Mouse (Mus musculus): ENCODE data around the gene Icam1. TPM values are rescaled to one million over a fixed set of nuclear protein-coding genes. Genes with fewer than 3 reads are reported as not detected.
A peak's percentile ranks its signal among the peaks of the same experiment; 100 is the strongest.
"Not testable (repeated sequence)": the region's sequence is repeated elsewhere in the genome, so short reads cannot be mapped to it uniquely, and the experiment has no call there.

Icam1 gene
- polyA plus RNA-seq, 1 experiment from 2014 or later, result 18.0 TPM

GRCm38 (mm10) chr9:21035586-21035985, 19.8 kb downstream of the Icam1 start:
- peaks cover 77% of the 10 kb centered on the region for H3K27me3 ChIP-seq (ENCODE audit: insufficient read depth, low read length)
- no peak for ATAC-seq (ENCODE audit: low FRiP score, low TSS enrichment)
- peaks cover 55% of the 10 kb centered on the region for H3K4me1 ChIP-seq (ENCODE audit: insufficient read depth, low read length)
- no peak overlapping the region for H3K4me2 ChIP-seq (replicated peaks; ENCODE audit: low read depth, low read length)
- no peaks in the 10 kb centered on the region for H3K9me3 ChIP-seq (ENCODE audit: low read length)
- H3K36me3 ChIP-seq (ENCODE audit: insufficient read depth, low read length), result no peaks in the 10 kb centered on the region
- 27% methylated on average over 9 of the region's 9 CpGs for WGBS
- no peak overlapping the region for H3K9ac ChIP-seq (replicated peaks; ENCODE audit: low read length)
- H3K4me3 ChIP-seq (ENCODE audit: low read length), result no peak overlapping the region
- H3K27ac ChIP-seq (ENCODE audit: low read length), result no peak overlapping the region

GRCm38 (mm10) chr9:21036161-21036560, 20.4 kb downstream of the Icam1 start:
- no peak for ATAC-seq (ENCODE audit: low FRiP score, low TSS enrichment)
- Histone ChIP-seq H3K9ac (replicated peaks; ENCODE audit: low read length) (no peak overlapping the region), H3K27ac (ENCODE audit: low read length) (no peak overlapping the region), H3K27me3 (ENCODE audit: insufficient read depth, low read length) (peaks cover 77% of the 10 kb centered on the region), H3K9me3 (ENCODE audit: low read length) (no peaks in the 10 kb centered on the region), H3K4me1 (ENCODE audit: insufficient read depth, low read length) (peaks cover 57% of the 10 kb centered on the region), H3K36me3 (ENCODE audit: insufficient read depth, low read length) (no peaks in the 10 kb centered on the region), H3K4me2 (replicated peaks; ENCODE audit: low read depth, low read length) (peak overlapping the region; percentile 56; the same call in 1 of the 2 replicates), H3K4me3 (ENCODE audit: low read length) (peak overlapping the region; percentile 14; the same call in 1 of the 2 replicates)
- WGBS, result 9% methylated on average over 20 of the region's 20 CpGs

GRCm38 (mm10) chr9:21036666-21037065, 20.9 kb downstream of the Icam1 start:
- Histone ChIP-seq H3K4me1 (ENCODE audit: insufficient read depth, low read length) (peaks cover 53% of the 10 kb centered on the region), H3K4me2 (replicated peaks; ENCODE audit: low read depth, low read length) (peak overlapping the region; percentile 56)
- ATAC-seq (ENCODE audit: low FRiP score, low TSS enrichment), result no peak

GRCm38 (mm10) chr9:21037481-21037891, 21.7 kb downstream of the Icam1 start:
- no peaks in the 10 kb centered on the region for H3K36me3 ChIP-seq (ENCODE audit: insufficient read depth, low read length)
- no peaks in the 10 kb centered on the region for H3K9me3 ChIP-seq (ENCODE audit: low read length)
- 0 out of 2 replicates have a peak, but pooled peaks have one; percentile 10 for ATAC-seq (ENCODE audit: low FRiP score, low TSS enrichment)
- H3K9ac ChIP-seq (replicated peaks; ENCODE audit: low read length), result peak overlapping the region; percentile 28; the same call in 1 of the 2 replicates
- peak overlapping the region; percentile 56 for H3K4me2 ChIP-seq (replicated peaks; ENCODE audit: low read depth, low read length)
- H3K27me3 ChIP-seq (ENCODE audit: insufficient read depth, low read length), result peaks cover 68% of the 10 kb centered on the region
- H3K4me3 ChIP-seq (ENCODE audit: low read length), result peak overlapping the region; percentile 39
- H3K4me1 ChIP-seq (ENCODE audit: insufficient read depth, low read length), result peaks cover 44% of the 10 kb centered on the region
- 1% methylated on average over 31 of the region's 31 CpGs for WGBS
- H3K27ac ChIP-seq (ENCODE audit: low read length), result no peak overlapping the region

More at GRCm38 (mm10) chr9:21036666-21037065, 20.9 kb downstream of the Icam1 start:
- 1% methylated on average over 22 of the region's 22 CpGs for WGBS
- no peak overlapping the region for H3K9ac ChIP-seq (replicated peaks; ENCODE audit: low read length)
- no peaks in the 10 kb centered on the region for H3K9me3 ChIP-seq (ENCODE audit: low read length)
- no peaks in the 10 kb centered on the region for H3K36me3 ChIP-seq (ENCODE audit: insufficient read depth, low read length)
- H3K27me3 ChIP-seq (ENCODE audit: insufficient read depth, low read length), result peaks cover 77% of the 10 kb centered on the region
- H3K4me3 ChIP-seq (ENCODE audit: low read length), result peak overlapping the region; percentile 14
- H3K27ac ChIP-seq (ENCODE audit: low read length), result no peak overlapping the region

- no peak for ATAC-seq (ENCODE audit: low FRiP score, low TSS enrichment)
These were observed 24.0 kb downstream of the Icam1 start for GRCm38 (mm10) chr9:21039779-21040178.

GRCm38 (mm10) chr9:21041308-21041707, 25.5 kb downstream of the Icam1 start:
- ATAC-seq (ENCODE audit: low FRiP score, low TSS enrichment), result peak; percentile 31; the same call in 1 of the 2 replicates
- Histone ChIP-seq H3K4me2 (replicated peaks; ENCODE audit: low read depth, low read length) (no peak overlapping the region), H3K27ac (ENCODE audit: low read length) (no peak overlapping the region), H3K4me1 (ENCODE audit: insufficient read depth, low read length) (peaks cover 19% of the 10 kb centered on the region; the same call in 1 of the 2 replicates), H3K9me3 (ENCODE audit: low read length) (no peaks in the 10 kb centered on the region), H3K36me3 (ENCODE audit: insufficient read depth, low read length) (no peaks in the 10 kb centered on the region), H3K4me3 (ENCODE audit: low read length) (no peak overlapping the region), H3K9ac (replicated peaks; ENCODE audit: low read length) (no peak overlapping the region), H3K27me3 (ENCODE audit: insufficient read depth, low read length) (peaks cover 35% of the 10 kb centered on the region)
- WGBS, result 40% methylated on average over 4 of the region's 4 CpGs

More at GRCm38 (mm10) chr9:21039779-21040178, 24.0 kb downstream of the Icam1 start:
- Histone ChIP-seq H3K36me3 (ENCODE audit: insufficient read depth, low read length) (no peaks in the 10 kb centered on the region), H3K4me2 (replicated peaks; ENCODE audit: low read depth, low read length) (no peak overlapping the region), H3K9ac (replicated peaks; ENCODE audit: low read length) (no peak overlapping the region), H3K4me1 (ENCODE audit: insufficient read depth, low read length) (peaks cover 29% of the 10 kb centered on the region; the same call in 1 of the 2 replicates), H3K27me3 (ENCODE audit: insufficient read depth, low read length) (peaks cover 50% of the 10 kb centered on the region), H3K9me3 (ENCODE audit: low read length) (no peaks in the 10 kb centered on the region), H3K27ac (ENCODE audit: low read length) (no peak overlapping the region), H3K4me3 (ENCODE audit: low read length) (no peak overlapping the region)
- 79% methylated on average over 3 of the region's 3 CpGs for WGBS

- Histone ChIP-seq H3K9ac (replicated peaks; ENCODE audit: low read length) (no peak overlapping the region), H3K36me3 (ENCODE audit: insufficient read depth, low read length) (no peaks in the 10 kb centered on the region), H3K4me3 (ENCODE audit: low read length) (no peak overlapping the region), H3K4me1 (ENCODE audit: insufficient read depth, low read length) (0 out of 2 replicates have a peak, but pooled peaks cover 2% of the 10 kb centered on the region), H3K9me3 (ENCODE audit: low read length) (no peaks in the 10 kb centered on the region), H3K4me2 (replicated peaks; ENCODE audit: low read depth, low read length) (no peak overlapping the region), H3K27ac (ENCODE audit: low read length) (no peak overlapping the region), H3K27me3 (ENCODE audit: insufficient read depth, low read length) (peaks cover 12% of the 10 kb centered on the region)
- 87% methylated on average over 4 of the region's 4 CpGs for WGBS
- no peak for ATAC-seq (ENCODE audit: low FRiP score, low TSS enrichment)
These were observed 27.8 kb downstream of the Icam1 start for GRCm38 (mm10) chr9:21043563-21043962.

- H3K9ac ChIP-seq (replicated peaks; ENCODE audit: low read length); H3K4me1 ChIP-seq (ENCODE audit: insufficient read depth, low read length); H3K27me3 ChIP-seq (ENCODE audit: insufficient read depth, low read length); H3K4me3 ChIP-seq (ENCODE audit: low read length); H3K36me3 ChIP-seq (ENCODE audit: insufficient read depth, low read length); H3K4me2 ChIP-seq (replicated peaks; ENCODE audit: low read depth, low read length); H3K9me3 ChIP-seq (ENCODE audit: low read length); ATAC-seq (ENCODE audit: low FRiP score, low TSS enrichment); H3K27ac ChIP-seq (ENCODE audit: low read length): not testable (repeated sequence)
- 37% methylated on average over 1 of the region's 1 CpGs for WGBS
These were observed 29.0 kb downstream of the Icam1 start for GRCm38 (mm10) chr9:21044785-21045184.

GRCm38 (mm10) chr9:21045235-21045634, 29.4 kb downstream of the Icam1 start:
- Histone ChIP-seq H3K36me3 (ENCODE audit: insufficient read depth, low read length) (no peaks in the 10 kb centered on the region), H3K4me3 (ENCODE audit: low read length) (no peak overlapping the region), H3K9ac (replicated peaks; ENCODE audit: low read length) (no peak overlapping the region), H3K27me3 (ENCODE audit: insufficient read depth, low read length) (no peaks in the 10 kb centered on the region), H3K27ac (ENCODE audit: low read length) (no peak overlapping the region), H3K4me1 (ENCODE audit: insufficient read depth, low read length) (0 out of 2 replicates have a peak, but pooled peaks cover 2% of the 10 kb centered on the region), H3K4me2 (replicated peaks; ENCODE audit: low read depth, low read length) (no peak overlapping the region), H3K9me3 (ENCODE audit: low read length) (no peaks in the 10 kb centered on the region)
- ATAC-seq (ENCODE audit: low FRiP score, low TSS enrichment), result no peak
- WGBS, result 73% methylated on average over 3 of the region's 3 CpGs

GRCm38 (mm10) chr9:21051578-21051977, 35.8 kb downstream of the Icam1 start:
- 65% methylated on average over 10 of the region's 10 CpGs for WGBS
- Histone ChIP-seq H3K27me3 (ENCODE audit: insufficient read depth, low read length) (no peaks in the 10 kb centered on the region), H3K4me2 (replicated peaks; ENCODE audit: low read depth, low read length) (no peak overlapping the region), H3K9ac (replicated peaks; ENCODE audit: low read length) (no peak overlapping the region), H3K4me1 (ENCODE audit: insufficient read depth, low read length) (no peaks in the 10 kb centered on the region), H3K27ac (ENCODE audit: low read length) (no peak overlapping the region), H3K36me3 (ENCODE audit: insufficient read depth, low read length) (no peaks in the 10 kb centered on the region), H3K4me3 (ENCODE audit: low read length) (no peak overlapping the region), H3K9me3 (ENCODE audit: low read length) (no peaks in the 10 kb centered on the region)
- no peak for ATAC-seq (ENCODE audit: low FRiP score, low TSS enrichment)

All from kidney, embryonic 16.5 days (tissue).